Mouse (Mus musculus) myocyte (in vitro differentiated cells): ENCODE measurements around the gene Cryzl2. TPM values are rescaled to one million over a fixed set of nuclear protein-coding genes. Genes with fewer than 3 reads are reported as not detected.

Experiments used
- H3K27me3 ChIP-seq: one replicate; pipeline ENCODE4 v1.6.1; 2011; ENCODE audit not compliant: control insufficient read depth, insufficient read depth, insufficient read length
- H3K36me3 ChIP-seq: one replicate; pipeline ENCODE4 v1.6.1; 2011; ENCODE audit not compliant: control insufficient read depth, insufficient read depth
- H3K4me2 ChIP-seq: one replicate; pipeline ENCODE4 v1.6.1; 2011; ENCODE audit warnings: low read depth, control low read depth
- H3K4me3 ChIP-seq: one replicate; pipeline ENCODE4 v1.5.1; 2011; ENCODE audit warnings: mild to moderate bottlenecking, control low read depth, moderate library complexity
- H3K79me2 ChIP-seq: one replicate; pipeline ENCODE4 v1.6.1; 2011; ENCODE audit not compliant: control insufficient read depth, insufficient read depth
- H3ac ChIP-seq: one replicate; pipeline ENCODE4 v1.6.1; 2011; ENCODE audit not compliant: control insufficient read depth, insufficient read length
- CEBPB ChIP-seq: IDR thresholded peaks from 2 replicates; pipeline ENCODE4 v1.6.1; 2011; ENCODE audit warnings: mild to moderate bottlenecking, moderate library complexity; ENCODE audit not compliant: poor library complexity, insufficient read depth, severe bottlenecking
- E2F4 ChIP-seq: IDR thresholded peaks from one replicate; pipeline ENCODE4 v1.6.1; 2011; ENCODE audit warnings: mild to moderate bottlenecking, control low read depth, moderate library complexity; ENCODE audit not compliant: insufficient read depth
- MAX ChIP-seq: IDR thresholded peaks from one replicate; pipeline ENCODE4 v1.6.1; 2011; ENCODE audit warnings: low read depth, mild to moderate bottlenecking, control low read depth
- MYOD1 ChIP-seq, 3 experiments: IDR thresholded peaks; one replicate each; pipeline ENCODE4 v1.6.1; 2011; ENCODE audit warnings: control low read depth in 2 of 3, low read depth in 2 of 3, mild to moderate bottlenecking in 2 of 3, moderate library complexity in 1 of 3; ENCODE audit not compliant: insufficient read length in 2 of 3, control insufficient read depth in 1 of 3
- MYOG ChIP-seq, 3 experiments: IDR thresholded peaks; one replicate each; pipeline ENCODE4 v1.6.1; 2011; ENCODE audit warnings: control low read depth in 2 of 3, low read depth in 2 of 3, mild to moderate bottlenecking in 2 of 3; ENCODE audit not compliant: insufficient read length in 2 of 3, control insufficient read depth in 1 of 3, insufficient read depth in 1 of 3
- POLR2A ChIP-seq: IDR thresholded peaks from one replicate; pipeline ENCODE4 v1.6.1; 2011; ENCODE audit warnings: low read depth, mild to moderate bottlenecking, control low read depth, moderate library complexity; ENCODE audit not compliant: insufficient read length
- POLR2AphosphoS2 ChIP-seq: IDR thresholded peaks from one replicate; pipeline ENCODE4 v1.6.1; 2011; ENCODE audit warnings: low read depth, control low read depth; ENCODE audit not compliant: insufficient read length
- REST ChIP-seq: IDR thresholded peaks from one replicate; pipeline ENCODE4 v1.6.1; 2011; ENCODE audit warnings: mild to moderate bottlenecking, control low read depth, moderate library complexity; ENCODE audit not compliant: insufficient read depth, insufficient read length
- SRF ChIP-seq: IDR thresholded peaks from one replicate; pipeline ENCODE4 v1.6.1; 2011; ENCODE audit warnings: low read depth; ENCODE audit not compliant: control insufficient read depth, insufficient read length
- TCF12 ChIP-seq: IDR thresholded peaks from one replicate; pipeline ENCODE4 v1.6.1; 2011; ENCODE audit warnings: mild to moderate bottlenecking, control low read depth; ENCODE audit not compliant: poor library complexity, insufficient read depth, severe bottlenecking
- TCF3 ChIP-seq: IDR thresholded peaks from one replicate; pipeline ENCODE4 v1.6.1; 2011; ENCODE audit warnings: low read depth, control low read depth; ENCODE audit not compliant: insufficient read length
- USF1 ChIP-seq: IDR thresholded peaks from one replicate; pipeline ENCODE4 v1.6.1; 2011; ENCODE audit warnings: low read depth, mild to moderate bottlenecking, control low read depth, moderate library complexity
- polyA plus RNA-seq: library from polyadenylated mRNA; unstranded; fragments of >200 nt; fragmentation: generic; extraction: Trizol; gene quantifications from one replicate; pipeline ENCODE4 v1.2.1, GENCODE M21; 2012; ENCODE audit warnings: missing spikeins

Cryzl2 gene
- polyA plus RNA-seq, 1 experiment = 0.12 TPM

DNA sequence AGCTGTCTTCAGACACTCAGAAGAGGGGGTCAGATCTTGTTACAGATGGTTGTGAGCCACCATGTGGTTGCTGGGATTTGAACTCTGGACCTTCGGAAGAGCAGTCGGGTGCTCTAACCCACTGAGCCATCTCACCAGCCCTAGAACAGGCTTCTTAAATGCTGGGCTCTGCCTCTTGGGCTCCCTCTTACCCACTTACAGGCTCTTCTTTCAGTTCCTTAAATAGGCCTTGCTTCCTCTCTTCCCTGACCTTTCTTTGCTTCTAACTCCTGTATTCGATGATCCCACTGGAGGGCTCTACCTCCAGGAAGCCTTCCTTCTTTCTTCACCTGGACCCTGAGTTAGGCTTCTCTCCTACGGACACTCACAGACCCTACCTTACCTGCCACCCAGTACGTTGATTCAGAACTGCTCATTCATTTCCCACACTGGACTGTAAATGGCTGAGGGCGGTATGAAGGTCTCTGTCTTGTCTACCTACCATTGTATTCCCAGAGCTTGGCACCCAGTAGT lies 12.9 kb upstream of the Cryzl2 start:
- H3K27me3 ChIP-seq = no peaks in the 10 kb centered on the region
- no peak overlapping the region for H3K4me2 ChIP-seq
- H3K4me3 ChIP-seq = no peak overlapping the region
- no peaks in the 10 kb centered on the region for H3K79me2 ChIP-seq
- no peak overlapping the region for H3ac ChIP-seq
- no peaks in the 10 kb centered on the region for H3K36me3 ChIP-seq
- no peak for TF ChIP-seq POLR2AphosphoS2
- no peak for TF ChIP-seq CEBPB
- no peak for TF ChIP-seq MYOD1 (IDR thresholded peaks at IDR 0.05; ENCODE audit: control insufficient read depth in 1 of 3, insufficient read length in 2 of 3, low read depth in 2 of 3)
- TF ChIP-seq REST = no peak
- no peak for TF ChIP-seq POLR2A
- TF ChIP-seq USF1 = no peak
- no peak for TF ChIP-seq TCF12
- no peak for TF ChIP-seq TCF3
- no peak for TF ChIP-seq MYOG (IDR thresholded peaks at IDR 0.05; ENCODE audit: control insufficient read depth in 1 of 3, insufficient read depth in 1 of 3, insufficient read length in 2 of 3, low read depth in 2 of 3)

DNA sequence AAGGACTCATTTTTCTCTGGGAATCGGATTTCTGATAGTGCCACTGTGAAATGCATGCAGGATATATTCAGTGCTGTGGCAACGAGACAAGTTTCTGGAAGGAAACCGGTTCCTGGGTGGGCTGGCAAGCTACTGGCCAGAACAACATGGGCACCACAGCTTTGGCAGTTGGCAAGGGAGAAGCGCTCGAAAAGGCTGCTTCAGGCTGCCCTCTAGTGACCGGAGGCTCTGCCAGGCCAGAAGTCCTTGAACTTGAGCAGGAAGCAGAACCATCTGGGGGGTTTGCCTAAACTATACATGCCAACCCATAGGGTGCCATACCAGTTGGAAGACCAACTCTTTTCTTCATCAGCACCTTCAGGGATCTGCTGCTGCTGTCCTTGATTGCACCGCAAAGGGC lies 12.1 kb upstream of the Cryzl2 start:
- Histone ChIP-seq H3K4me2 (no peak overlapping the region), H3K27me3 (no peaks in the 10 kb centered on the region), H3ac (no peak overlapping the region), H3K36me3 (no peaks in the 10 kb centered on the region), H3K4me3 (no peak overlapping the region), H3K79me2 (no peaks in the 10 kb centered on the region)
- TF ChIP-seq TCF12 = no peak
- no peak for TF ChIP-seq MYOD1 (IDR thresholded peaks at IDR 0.05; ENCODE audit: control insufficient read depth in 1 of 3, insufficient read length in 2 of 3, low read depth in 2 of 3)
- TF ChIP-seq USF1 = no peak
- TF ChIP-seq E2F4 = no peak
- no peak for TF ChIP-seq CEBPB
- no peak for TF ChIP-seq MAX
- TF ChIP-seq TCF3 = no peak
- TF ChIP-seq MYOG (IDR thresholded peaks at IDR 0.05; ENCODE audit: control insufficient read depth in 1 of 3, insufficient read depth in 1 of 3, insufficient read length in 2 of 3, low read depth in 2 of 3) = no peak
- no peak for TF ChIP-seq POLR2AphosphoS2
- no peak for TF ChIP-seq POLR2A
- no peak for TF ChIP-seq SRF

DNA sequence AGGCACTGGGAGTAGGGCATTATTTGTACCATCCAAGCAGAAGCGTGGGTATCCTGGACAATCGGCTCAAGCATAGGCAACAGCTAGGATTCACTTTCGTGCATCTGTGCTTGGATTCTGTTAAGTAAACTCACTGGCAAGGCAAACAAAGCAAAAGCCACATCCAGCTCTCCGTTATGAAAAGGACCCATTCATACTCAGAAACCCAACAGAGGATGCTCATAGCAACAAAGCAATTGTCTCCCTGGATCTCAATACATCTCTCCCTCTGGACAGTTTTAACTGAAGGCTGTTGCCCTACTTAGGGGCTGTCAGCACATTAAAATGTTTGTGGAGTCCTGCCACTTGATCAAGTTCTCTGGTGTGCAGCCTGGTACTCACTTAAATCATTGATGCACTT lies 11.2 kb upstream of the Cryzl2 start:
- no peak overlapping the region for H3ac ChIP-seq
- H3K36me3 ChIP-seq = no peaks in the 10 kb centered on the region
- H3K4me2 ChIP-seq = no peak overlapping the region
- no peaks in the 10 kb centered on the region for H3K79me2 ChIP-seq
- no peak overlapping the region for H3K4me3 ChIP-seq
- no peak for TF ChIP-seq MYOG (IDR thresholded peaks at IDR 0.05; ENCODE audit: control insufficient read depth in 1 of 3, insufficient read depth in 1 of 3, insufficient read length in 2 of 3, low read depth in 2 of 3)
- no peak for TF ChIP-seq REST
- no peak for TF ChIP-seq POLR2A
- no peak for TF ChIP-seq TCF12
- no peak for TF ChIP-seq MYOD1 (IDR thresholded peaks at IDR 0.05; ENCODE audit: control insufficient read depth in 1 of 3, insufficient read length in 2 of 3, low read depth in 2 of 3)
- no peak for TF ChIP-seq E2F4
- no peak for TF ChIP-seq CEBPB
- TF ChIP-seq TCF3 = no peak
- no peak for TF ChIP-seq POLR2AphosphoS2
- TF ChIP-seq MAX = no peak
- no peak for TF ChIP-seq USF1
- no peak for TF ChIP-seq SRF
- H3K27me3 ChIP-seq = no peaks in the 10 kb centered on the region

- no peak overlapping the region for H3ac ChIP-seq
- no peak overlapping the region for H3K4me3 ChIP-seq
- no peaks in the 10 kb centered on the region for H3K36me3 ChIP-seq
- no peak for TF ChIP-seq E2F4
- no peak for TF ChIP-seq MYOG (IDR thresholded peaks at IDR 0.05; ENCODE audit: control insufficient read depth in 1 of 3, insufficient read depth in 1 of 3, insufficient read length in 2 of 3, low read depth in 2 of 3)
- TF ChIP-seq POLR2AphosphoS2 = no peak
- TF ChIP-seq MYOD1 (IDR thresholded peaks at IDR 0.05; ENCODE audit: control insufficient read depth in 1 of 3, insufficient read length in 2 of 3, low read depth in 2 of 3) = no peak
- TF ChIP-seq USF1 = no peak
- TF ChIP-seq POLR2A = no peak
- no peak for TF ChIP-seq SRF
- no peak for TF ChIP-seq TCF3
- TF ChIP-seq REST = no peak
- TF ChIP-seq CEBPB = no peak
- no peak for TF ChIP-seq TCF12
- no peak for TF ChIP-seq MAX
- H3K27me3 ChIP-seq = no peaks in the 10 kb centered on the region
- no peaks in the 10 kb centered on the region for H3K79me2 ChIP-seq
- H3K4me2 ChIP-seq = no peak overlapping the region
Measured at GRCm38 (mm10) chr1:157448164-157448804, 10.1 kb upstream of the Cryzl2 start.
